Mouse (Mus musculus) lung, postnatal 10 days (tissue): ENCODE results near the gene Il6st.

Experiments used
- DNase-seq: peaks from one replicate; pipeline ENCODE4 v3.0.0; 2021

The Il6st gene

DNA sequence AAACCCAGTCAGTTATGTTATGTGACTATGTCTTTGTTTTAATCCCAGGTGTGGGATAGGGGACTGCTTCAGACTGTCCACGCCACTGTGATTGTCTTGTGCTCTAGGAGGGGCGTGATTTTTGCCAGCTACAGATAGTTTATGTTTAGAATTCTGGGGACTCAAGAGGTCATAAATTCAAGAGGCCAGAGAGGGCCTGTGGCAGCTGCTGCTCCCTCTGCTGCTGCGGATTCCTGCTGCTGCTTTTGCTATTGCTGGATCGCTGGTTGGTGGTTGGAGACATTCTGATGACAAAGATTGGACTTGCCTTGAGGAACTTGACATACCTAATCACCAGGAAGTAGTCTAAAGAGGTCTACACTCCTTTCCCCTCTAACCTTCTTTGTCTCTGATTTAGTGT lies 72.7 kb downstream of the Il6st start:
- DNase-seq, result no peak

DNA sequence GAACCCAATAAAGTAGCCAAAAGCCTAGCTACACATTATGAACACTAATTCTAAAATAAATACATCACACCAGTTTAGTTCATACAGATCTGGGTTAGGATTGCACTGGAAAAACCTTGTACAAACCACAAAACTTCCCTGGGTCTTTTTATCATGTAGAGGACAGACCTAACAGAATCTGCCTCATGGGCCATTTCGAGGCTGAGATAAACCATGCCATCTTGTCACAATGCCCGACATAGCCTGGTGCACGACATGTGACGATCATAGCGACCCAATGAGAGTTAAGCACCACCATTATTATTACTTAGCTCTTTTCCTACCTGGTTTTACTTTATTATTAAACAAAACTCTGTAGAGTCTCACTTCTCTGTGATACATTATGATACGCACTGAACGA lies 73.2 kb downstream of the Il6st start:
- no peak for DNase-seq

DNA sequence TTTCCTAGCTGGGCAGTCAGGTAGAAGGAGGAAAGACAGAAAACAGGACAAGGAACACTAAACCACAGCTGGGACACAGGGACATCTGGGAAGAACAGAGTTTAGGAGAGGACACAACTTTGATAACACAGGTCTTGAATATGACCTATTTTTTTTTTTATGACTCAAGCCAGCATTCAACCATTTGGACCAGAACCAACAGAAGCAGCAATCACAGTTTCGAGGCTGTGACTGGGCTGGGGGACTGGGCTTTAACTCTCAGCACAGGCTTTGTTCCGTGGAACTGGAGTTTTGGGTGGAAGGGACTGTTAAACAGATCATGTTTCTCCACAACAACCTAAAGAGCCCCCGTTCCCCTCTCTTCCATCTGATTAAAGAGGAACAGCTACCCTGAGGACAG lies 76.7 kb downstream of the Il6st start:
- no peak for DNase-seq

- no peak for DNase-seq
Observed at GRCm38 (mm10) chr13:112541223-112541975, 77.5 kb downstream of the Il6st start.

GRCm38 (mm10) chr13:112551641-112552548 lies 88.0 kb downstream of the Il6st start:
- no peak for DNase-seq

- no peak for DNase-seq
Observed at GRCm38 (mm10) chr13:112553304-112553703, 89.4 kb downstream of the Il6st start.

DNA sequence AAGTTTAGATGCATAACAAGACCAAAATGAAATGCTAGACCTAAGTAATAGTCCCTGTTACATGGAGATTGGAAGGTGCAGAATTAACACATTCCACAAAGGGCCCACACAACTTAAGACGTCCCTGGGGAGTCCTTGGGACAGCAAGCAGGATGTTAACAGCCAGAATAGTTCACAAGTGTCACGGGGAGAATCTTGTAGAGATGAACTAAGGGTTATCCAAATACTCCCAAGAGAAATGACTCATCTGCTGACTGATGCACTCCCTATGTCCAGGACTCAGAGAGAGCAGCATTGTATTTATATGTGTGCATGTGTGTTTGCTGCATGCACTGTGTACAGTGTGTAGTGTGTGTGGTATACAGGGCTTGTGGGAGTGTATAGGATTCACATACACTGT lies 92.6 kb downstream of the Il6st start:
- no peak for DNase-seq
